Mouse (Mus musculus) retina, embryonic 14.5 days (tissue): ENCODE measurements around the gene Zdhhc5.

Experiments used
- DNase-seq: peaks from one replicate; pipeline ENCODE4 v3.0.0-alpha.2; 2015; ENCODE audit warnings: low spot score

Zdhhc5 gene

DNA sequence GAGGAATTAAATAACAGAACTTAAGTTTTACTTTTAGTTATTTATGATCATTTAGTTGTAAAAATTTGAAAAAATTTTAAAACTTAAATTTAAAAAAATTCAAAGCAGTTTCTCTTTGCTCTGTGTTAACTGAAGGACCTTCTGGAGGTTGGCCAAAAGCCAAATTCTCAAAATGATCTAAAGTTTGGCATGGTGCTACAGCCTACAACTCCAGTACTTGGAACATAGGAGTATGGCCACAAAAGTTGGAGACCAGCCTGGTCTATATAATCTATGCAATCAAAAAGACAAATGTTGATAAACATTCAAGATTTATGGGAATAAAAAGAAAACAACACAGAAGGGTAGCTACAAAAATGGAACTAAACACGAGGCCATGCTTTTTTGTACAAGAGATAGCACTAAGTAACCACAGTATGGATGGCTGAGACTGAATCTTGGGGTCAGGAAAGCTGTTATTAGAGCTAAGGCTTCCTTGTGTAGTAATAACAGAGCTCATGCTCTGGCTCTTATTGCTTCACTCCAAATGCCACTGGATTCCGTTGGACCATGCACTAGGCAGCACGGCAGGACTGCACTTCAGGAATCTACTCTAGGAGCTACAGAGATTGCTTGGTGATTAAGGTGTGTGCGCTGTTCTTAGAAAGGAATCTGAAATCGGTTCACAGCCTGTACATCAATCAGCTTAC, 19.8 kb downstream of the Zdhhc5 start:
- no peak for DNase-seq

DNA sequence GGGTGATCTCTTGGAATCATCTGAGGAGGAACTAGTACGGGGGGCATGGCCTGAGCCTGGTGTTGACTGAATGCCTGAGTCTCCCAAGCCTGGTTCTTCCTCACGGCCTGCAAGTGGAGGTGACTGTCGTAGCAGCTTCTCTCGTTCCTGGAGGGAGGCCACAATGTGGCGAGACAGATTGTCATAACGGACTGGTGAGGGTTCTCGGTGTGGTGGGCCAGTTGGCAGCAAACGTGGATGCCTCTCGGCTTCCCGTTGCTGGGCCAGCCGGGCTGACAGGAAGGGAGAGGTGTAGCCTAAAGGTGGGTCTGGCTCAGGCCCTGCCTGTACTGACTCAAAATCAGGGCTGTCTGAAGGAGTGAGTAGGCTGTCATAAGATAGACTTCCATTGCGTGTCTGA, 24.9 kb downstream of the Zdhhc5 start:
- DNase-seq = no peak

GRCm38 (mm10) chr2:84688080-84688844, 26.7 kb downstream of the Zdhhc5 start:
- DNase-seq = no peak

GRCm38 (mm10) chr2:84682605-84683183, 32.3 kb downstream of the Zdhhc5 start:
- DNase-seq = no peak

DNA sequence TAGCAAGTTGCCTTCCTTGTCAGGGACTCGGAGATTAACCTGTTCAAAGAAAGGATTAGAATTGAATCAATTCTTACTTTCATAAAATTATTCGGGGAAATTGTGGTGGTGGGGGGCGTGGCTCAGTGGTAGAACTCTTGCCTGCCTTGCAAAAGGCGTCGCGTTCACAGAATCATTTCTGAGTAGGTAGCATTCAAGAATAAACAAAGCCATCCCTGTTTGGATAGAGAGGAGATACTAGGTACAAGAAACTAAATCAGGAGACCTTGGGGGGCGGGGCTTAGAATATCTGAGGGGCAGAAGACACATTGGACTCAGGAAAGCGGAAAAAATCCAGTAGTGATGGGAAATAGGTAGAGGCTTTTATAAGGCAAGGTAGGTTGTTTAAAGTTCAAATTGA, 36.0 kb downstream of the Zdhhc5 start, which contains the start of gene Tmx2:
Gene Tmx2 (minus strand): TSS at position 125 of the 400 bp plus-strand sequence.
- no peak for DNase-seq

- DNase-seq = peak; percentile 100
Measured at GRCm38 (mm10) chr2:84677968-84678880, 36.8 kb downstream of the Zdhhc5 start, which contains the start of the genes Gm28635 and Med19. Gene Gm28635 (minus strand): TSS chr2:84678041. Gene Med19 (plus strand): TSS chr2:84678402.

DNA sequence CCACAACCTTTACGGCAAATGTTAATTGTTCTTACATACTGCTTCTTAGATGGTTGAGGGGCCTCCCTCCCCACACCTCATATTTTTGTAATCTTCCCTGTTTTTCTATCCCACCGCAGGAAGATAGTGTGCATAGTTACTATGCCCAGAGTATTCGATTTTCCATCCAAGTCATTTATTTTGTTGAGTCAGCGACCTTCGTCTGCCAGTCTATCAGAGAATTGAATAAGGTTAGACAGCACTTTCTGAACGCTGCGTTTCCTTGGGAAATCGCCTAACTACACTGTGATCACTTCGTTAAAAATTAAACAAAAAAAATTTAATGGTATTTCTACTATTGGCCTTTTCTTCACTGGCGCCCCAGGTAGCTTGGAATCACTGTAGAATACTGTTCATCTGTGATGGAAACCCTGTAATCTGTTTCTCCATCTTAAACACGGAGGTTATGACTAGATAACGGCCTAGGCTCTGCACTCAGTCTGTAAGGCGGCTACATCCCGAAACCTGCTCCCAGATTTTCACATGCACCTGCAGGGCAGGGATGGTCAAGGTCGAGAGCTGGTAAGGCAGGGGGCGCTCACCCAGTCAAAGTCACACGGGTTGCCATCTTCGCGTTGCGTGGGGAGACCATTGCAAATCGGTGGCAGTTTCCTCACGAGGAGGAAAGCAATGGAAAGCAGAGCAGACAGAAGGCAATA, 37.6 kb downstream of the Zdhhc5 start:
- DNase-seq = peak; percentile 55

DNA sequence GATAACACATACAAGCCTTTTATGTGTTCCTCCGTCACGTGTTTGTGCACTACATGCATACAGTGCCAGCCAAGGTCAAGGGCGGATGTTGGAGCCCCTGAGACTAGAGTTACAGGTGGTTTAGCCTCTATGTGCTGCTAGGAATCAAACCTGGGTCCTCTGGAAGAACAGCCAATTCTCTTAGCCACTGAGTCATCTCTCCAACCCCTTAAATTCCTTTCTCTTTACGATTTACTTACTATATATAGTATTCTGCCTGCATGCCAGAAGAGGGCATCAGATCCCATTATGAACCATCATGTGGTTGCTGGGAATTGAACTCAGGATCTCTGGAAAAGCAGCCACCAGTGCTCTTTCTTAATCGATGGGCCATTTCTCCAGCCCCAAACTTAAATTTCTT, 43.4 kb downstream of the Zdhhc5 start:
- DNase-seq = peak; percentile 25

GRCm38 (mm10) chr2:84670569-84670933, 44.4 kb downstream of the Zdhhc5 start, which contains the start of gene Selenoh:
Gene Selenoh (minus strand): TSS chr2:84670770.
- DNase-seq = peak; percentile 94

DNA sequence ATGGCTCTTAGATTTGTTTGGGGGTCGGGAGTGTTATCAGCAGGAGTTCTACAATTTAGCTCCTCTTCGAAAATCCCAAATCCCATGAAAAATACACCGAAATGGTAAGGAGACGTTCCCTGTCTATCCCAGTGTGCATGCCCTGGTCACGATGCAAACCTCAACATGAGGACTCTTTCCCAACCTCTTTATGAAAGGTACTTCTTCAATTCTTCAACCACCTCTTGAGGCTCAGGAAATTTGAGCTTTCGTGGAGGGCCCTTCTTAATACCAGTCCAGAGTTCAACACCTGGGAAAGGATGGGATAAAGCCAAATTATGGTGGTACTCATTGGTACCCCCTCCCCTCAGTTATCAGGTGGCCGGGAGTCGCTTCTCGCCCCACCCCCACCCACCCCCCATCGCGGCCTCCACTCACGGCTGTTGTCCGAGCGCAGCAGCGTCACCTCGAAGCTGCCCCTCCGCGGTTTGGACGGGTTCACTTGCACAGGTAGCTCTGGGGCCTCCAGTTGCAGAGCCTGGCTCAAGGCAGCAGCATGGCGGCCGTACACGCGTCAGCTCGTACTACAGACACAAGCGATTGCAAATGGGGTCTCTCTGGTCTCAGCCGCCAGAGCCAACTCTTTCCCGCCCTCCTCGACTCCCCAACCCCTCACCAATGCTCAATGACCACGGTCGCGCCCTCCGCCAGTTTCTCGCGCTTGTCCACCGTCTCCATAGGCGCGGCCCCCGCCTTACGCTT, 45.0 kb downstream of the Zdhhc5 start:
- no peak for DNase-seq

GRCm38 (mm10) chr2:84666081-84666480, 48.9 kb downstream of the Zdhhc5 start:
- DNase-seq = no peak

DNA sequence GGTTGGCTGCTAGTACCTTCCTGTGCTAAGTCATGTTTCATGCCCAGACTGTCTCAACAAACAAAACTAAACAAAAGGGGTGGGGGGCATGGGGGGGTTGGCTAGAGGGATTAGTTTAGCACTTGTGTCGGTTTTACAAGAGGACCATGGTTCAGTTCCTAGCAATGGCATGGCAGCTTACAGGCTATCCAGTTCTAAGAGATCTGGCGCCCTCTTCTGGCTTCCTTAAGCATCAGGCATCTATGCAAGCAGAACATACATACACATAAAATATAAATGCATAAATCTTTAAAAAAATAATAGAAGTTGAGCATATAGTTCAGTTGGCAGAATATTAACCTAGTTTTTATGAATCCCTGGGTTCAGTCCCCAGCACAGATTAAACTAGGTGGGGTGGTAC, 52.1 kb downstream of the Zdhhc5 start:
- peak; percentile 69 for DNase-seq

GRCm38 (mm10) chr2:84660253-84660652, 54.7 kb downstream of the Zdhhc5 start:
- peak; percentile 51 for DNase-seq

GRCm38 (mm10) chr2:84658806-84659205, 56.2 kb downstream of the Zdhhc5 start, which contains the start of gene Btbd18:
Gene Btbd18 (plus strand): TSS chr2:84659079.
- DNase-seq = no peak

GRCm38 (mm10) chr2:84655864-84656263, 59.1 kb downstream of the Zdhhc5 start:
- no peak for DNase-seq

- no peak for DNase-seq
Measured at GRCm38 (mm10) chr2:84653354-84653753, 61.6 kb downstream of the Zdhhc5 start.

DNA sequence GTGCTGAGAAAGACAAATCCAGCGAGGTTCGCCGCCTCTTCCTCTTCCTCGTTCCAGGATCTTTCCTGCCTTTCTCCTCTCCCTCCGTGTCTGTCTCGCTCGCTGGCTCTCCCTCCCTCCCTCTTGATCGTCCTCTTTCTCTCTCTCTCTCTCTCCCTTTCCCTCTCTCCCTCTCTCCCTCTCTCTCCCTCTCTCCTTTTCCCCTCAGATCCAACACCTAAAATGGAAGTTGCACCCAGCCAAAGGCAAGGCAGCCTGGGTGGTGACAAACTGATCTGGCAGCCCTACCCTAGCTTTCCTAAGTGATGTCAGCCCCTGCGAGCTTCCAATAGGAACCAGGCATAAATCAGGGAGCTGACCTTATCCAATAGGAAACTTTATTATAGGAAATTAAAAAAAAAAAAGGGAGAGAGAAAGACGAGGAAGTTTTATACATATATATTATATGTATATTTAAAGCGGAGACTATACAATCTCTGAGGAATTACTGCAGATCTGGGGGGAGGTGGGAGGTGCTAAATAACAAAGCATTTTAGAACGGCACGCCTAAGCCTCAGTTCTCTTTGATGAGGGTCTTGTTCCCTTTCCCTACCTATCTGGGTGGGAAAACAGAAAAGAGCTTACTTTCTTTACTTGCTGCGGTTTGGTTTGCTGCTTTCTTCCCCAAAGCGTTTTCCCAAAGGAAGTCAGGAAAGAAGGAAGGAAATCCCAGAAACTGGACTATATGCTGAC, 64.3 kb downstream of the Zdhhc5 start, which contains the start of gene Ctnnd1:
Gene Ctnnd1 (minus strand): TSS at position 302 of the 732 bp plus-strand sequence.
- peak; percentile 90 for DNase-seq

DNA sequence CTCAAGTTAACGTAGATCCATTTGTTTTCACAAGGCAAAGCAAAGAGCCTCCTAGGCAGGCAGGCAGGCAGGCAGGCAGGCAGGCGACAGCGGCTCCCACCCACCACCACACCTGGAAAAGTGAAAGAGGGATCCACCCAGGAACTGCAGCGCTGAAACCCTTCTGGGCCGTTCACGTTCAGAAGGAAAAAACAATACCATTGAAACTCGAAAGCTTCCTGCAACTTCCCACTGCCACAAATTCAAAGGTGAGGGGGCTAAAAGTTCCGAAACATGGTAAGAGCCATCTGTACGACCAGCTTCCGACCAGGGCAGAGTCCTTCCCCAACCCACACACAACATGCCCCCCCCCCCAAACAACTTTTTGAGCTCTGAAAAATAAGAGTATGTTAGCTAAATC, 65.3 kb downstream of the Zdhhc5 start:
- DNase-seq = no peak

DNA sequence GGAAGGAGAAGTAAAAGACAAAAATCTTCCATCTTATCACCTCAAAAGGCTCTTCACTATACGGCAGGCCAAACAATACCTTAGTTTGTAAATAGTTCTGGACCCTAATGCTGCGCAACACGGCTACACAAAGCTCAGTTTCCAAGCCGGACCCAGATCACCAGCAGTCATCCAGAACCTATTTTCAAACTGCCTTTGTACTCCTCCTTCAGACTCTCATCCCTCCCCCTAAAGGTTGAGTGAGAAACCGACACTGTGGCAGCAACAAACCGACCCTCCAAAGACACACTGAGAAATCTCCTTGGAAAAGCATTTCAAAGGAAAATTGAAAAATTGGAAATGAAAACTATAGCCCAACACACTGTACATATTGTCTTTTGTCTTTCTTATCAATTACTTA, 66.6 kb downstream of the Zdhhc5 start:
- DNase-seq = no peak
